31 mouse cellular contexts compared by ENCODE assay signal in genomic region chr7:40939371-40939770, GRCm38 (mm10). TPM values are rescaled to one million over a fixed set of nuclear protein-coding genes. Genes with fewer than 3 reads are reported as not detected.
DNase-seq lines count a peak whose midpoint lies in the region; ATAC-seq lines count a peak whose summit lies in the region.
"Had no signal": no experiment of that assay in that cellular context is flagged by ENCODE, and none has a peak within 500 bp of the region (broad histone marks: within the 10 kb centered on the region; RNA-seq: fewer than 3 reads in every experiment).

No protein-coding gene starts in this region.

- H3K4me3 ChIP-seq in forebrain, embryonic 16.5 days (replicated peaks; ENCODE audit: low read length) = no peak overlapping the region
- H3K4me3 ChIP-seq in forebrain, embryonic 13.5 days = no peak overlapping the region
- H3K4me3 ChIP-seq: embryonic facial prominence, embryonic 15.5 days; heart, embryonic 12.5 days; hindbrain, embryonic 10.5 days; left cerebral cortex, adult 2 months; midbrain, embryonic 15.5 days; neural tube, embryonic 12.5 days had no signal

- 0 out of 2 replicates have a peak, but pooled peaks have one; percentile 27 for ATAC-seq in forebrain, embryonic 16.5 days
- no peak for ATAC-seq in forebrain, embryonic 13.5 days
- ATAC-seq: intestine, postnatal 0 days; midbrain, embryonic 15.5 days had no signal

- no peaks in the 10 kb centered on the region for H3K36me3 ChIP-seq in forebrain, embryonic 16.5 days (ENCODE audit: control insufficient read depth, insufficient read depth)
- H3K36me3 ChIP-seq in forebrain, embryonic 13.5 days (ENCODE audit: poor library complexity, severe bottlenecking) = no peaks in the 10 kb centered on the region
- H3K36me3 ChIP-seq: embryonic facial prominence, embryonic 15.5 days; heart, embryonic 12.5 days; hindbrain, embryonic 10.5 days; midbrain, embryonic 15.5 days; neural tube, embryonic 12.5 days had no signal

- no peak overlapping the region for H3K4me2 ChIP-seq in forebrain, embryonic 16.5 days (ENCODE audit: low read length)
- no peak overlapping the region for H3K4me2 ChIP-seq in forebrain, embryonic 13.5 days
- H3K4me2 ChIP-seq: embryonic facial prominence, embryonic 15.5 days; heart, embryonic 12.5 days; lung, embryonic 14.5 days; midbrain, embryonic 15.5 days; neural tube, embryonic 12.5 days had no signal

- no peaks in the 10 kb centered on the region for H3K4me1 ChIP-seq in forebrain, embryonic 16.5 days (replicated peaks; ENCODE audit: control insufficient read depth, insufficient read depth, low read length)
- H3K4me1 ChIP-seq in forebrain, embryonic 13.5 days = no peaks in the 10 kb centered on the region
- H3K4me1 ChIP-seq: embryonic facial prominence, embryonic 15.5 days; heart, embryonic 12.5 days; hindbrain, embryonic 10.5 days; midbrain, embryonic 15.5 days; neural tube, embryonic 12.5 days had no signal

- H3K27me3 ChIP-seq in forebrain, embryonic 16.5 days (replicated peaks; ENCODE audit: control insufficient read depth, insufficient read depth, low read length) = no peaks in the 10 kb centered on the region
- H3K27me3 ChIP-seq in forebrain, embryonic 13.5 days = no peaks in the 10 kb centered on the region
- H3K27me3 ChIP-seq: embryonic facial prominence, embryonic 15.5 days; heart, embryonic 12.5 days; midbrain, embryonic 15.5 days; neural tube, embryonic 12.5 days had no signal

- intact Hi-C loops in left cerebral cortex, postnatal 4 days (cut with DNase I) = no loop called here
- intact Hi-C loops in left cerebral cortex, postnatal 25 days (cut with DNase I) = loop anchor here (1.0 kb wide), 1 partner anchor 38 kb away; no protein-coding TSS in a partner anchor

- H3K9me3 ChIP-seq in forebrain, embryonic 16.5 days (ENCODE audit: control insufficient read depth, low read length) = no peaks in the 10 kb centered on the region
- no peaks in the 10 kb centered on the region for H3K9me3 ChIP-seq in forebrain, embryonic 13.5 days (replicated peaks)
- H3K9me3 ChIP-seq: embryonic facial prominence, embryonic 15.5 days; heart, embryonic 12.5 days; hindbrain, embryonic 10.5 days; midbrain, embryonic 15.5 days; neural tube, embryonic 12.5 days had no signal

- WGBS in forebrain, embryonic 16.5 days = 83% methylated on average over 1 of the region's 1 CpGs
- WGBS in forebrain, embryonic 13.5 days = 88% methylated on average over 1 of the region's 1 CpGs

- H3K27ac ChIP-seq in forebrain, embryonic 16.5 days (ENCODE audit: low read length) = no peak overlapping the region
- H3K27ac ChIP-seq in forebrain, embryonic 13.5 days = no peak overlapping the region
- H3K27ac ChIP-seq: embryonic facial prominence, embryonic 15.5 days; hindbrain, embryonic 10.5 days; left cerebral cortex, adult 2 months; liver, embryonic 14.5 days; midbrain, embryonic 15.5 days; neural tube, embryonic 12.5 days had no signal

- DNase-seq in left cerebral cortex, adult 18-20 months (ENCODE audit: low spot score in 2 of 2) = peak; percentile 32 to 54
- no peak for DNase-seq in left cerebral cortex, postnatal 4 days
- DNase-seq in left cerebral cortex, postnatal 25 days (ENCODE audit: low spot score in 2 of 2) = peak; percentile 43 to 89
- no peak for DNase-seq in cerebellum, postnatal 25 days
- DNase-seq in spleen, adult 12 weeks (ENCODE audit: low spot score) = no peak
- DNase-seq: adrenal gland, postnatal 10 days; cerebellum, adult 9-10 months; gastrocnemius, postnatal 10 days; heart, postnatal 10 days; kidney, postnatal 25 days; lung, embryonic 14.5 days; lung, postnatal 36 days; retina, postnatal 1 day; thymus, postnatal 25 days had no signal

- no peak overlapping the region for H3K9ac ChIP-seq in forebrain, embryonic 16.5 days (replicated peaks; ENCODE audit: low read depth, low read length)
- no peak overlapping the region for H3K9ac ChIP-seq in forebrain, embryonic 13.5 days
- H3K9ac ChIP-seq: embryonic facial prominence, embryonic 15.5 days; heart, embryonic 12.5 days; liver, embryonic 14.5 days; lung, embryonic 14.5 days; midbrain, embryonic 15.5 days; neural tube, embryonic 12.5 days had no signal

RNA-seq across cellular contexts. Expression of gene Vstm2b, which starts 41.2 kb away (rescaled TPM):
- 17.8 and 18.8 TPM in 2 replicates for polyA plus RNA-seq in forebrain, embryonic 16.5 days (2015; fragmentation: Nextera tagmentation; extraction: Ambion mirVana)
- polyA plus RNA-seq in forebrain, embryonic 13.5 days (2015; fragmentation: Nextera tagmentation; extraction: Ambion mirVana) = 9.6 and 10.7 TPM in 2 replicates
- 10 to 100 TPM; 54.8 to 59.9 TPM for total RNA-seq in left cerebral cortex, adult 18-20 months (2021)
- total RNA-seq in left cerebral cortex, postnatal 4 days (2021) = 10 to 100 TPM; 65.5 to 68.2 TPM
- total RNA-seq in left cerebral cortex, postnatal 25 days (2021) = 10 to 100 TPM; 56.2 to 57.9 TPM
- total RNA-seq: common myeloid progenitor, adult 5-6 weeks; granulocyte monocyte progenitor cell, adult 5-6 weeks; megakaryocyte-erythroid progenitor cell, adult 5-6 weeks had no signal

RNA-seq across cellular contexts. Expression of gene 4930433I11Rik, which starts 48.0 kb away (rescaled TPM):
- not detected in 2 replicates for polyA plus RNA-seq in forebrain, embryonic 16.5 days (2015; fragmentation: Nextera tagmentation; extraction: Ambion mirVana)
- polyA plus RNA-seq in forebrain, embryonic 13.5 days (2015; fragmentation: Nextera tagmentation; extraction: Ambion mirVana) = not detected in 2 replicates
- not detected for total RNA-seq in left cerebral cortex, adult 18-20 months (2021)
- total RNA-seq in left cerebral cortex, postnatal 4 days (2021) = not detected
- total RNA-seq in left cerebral cortex, postnatal 25 days (2021) = not detected
- total RNA-seq: adrenal gland, postnatal 10 days; common myeloid progenitor, adult 5-6 weeks; gastrocnemius, postnatal 10 days; granulocyte monocyte progenitor cell, adult 5-6 weeks; heart, postnatal 10 days; layer of hippocampus, adult 8-10 months; left cerebral cortex, adult 2 months; megakaryocyte-erythroid progenitor cell, adult 5-6 weeks had no signal
- polyA plus RNA-seq: embryonic facial prominence, embryonic 15.5 days; heart, embryonic 12.5 days; hindbrain, embryonic 10.5 days; intestine, postnatal 0 days; kidney, embryonic 14.5 days; limb, embryonic 14.5 days; liver, embryonic 14.5 days; lung, embryonic 14.5 days; midbrain, embryonic 15.5 days; neural tube, embryonic 12.5 days; stomach, embryonic 14.5 days had no signal

Comparison
In these comparisons a context has a peak if more than half of its experiments do, and no peak if none do; other contexts are left out.
1. DNase-seq: peak in left cerebral cortex, adult 18-20 months (2 of 2) and left cerebral cortex, postnatal 25 days (2 of 2); none in left cerebral cortex, postnatal 4 days (single experiment), cerebellum, postnatal 25 days (0 of 2) and spleen, adult 12 weeks (single experiment).